Mouse (Mus musculus) thymus, postnatal 0 days (tissue): ENCODE results near the gene Haghl. TPM values are rescaled to one million over a fixed set of nuclear protein-coding genes. Genes with fewer than 3 reads are reported as not detected.

Source experiments
- DNase-seq: peaks from one replicate; pipeline ENCODE4 v3.0.0-alpha.2; 2015; ENCODE audit warnings: low spot score
- polyA plus RNA-seq: library from polyadenylated mRNA; unstranded; fragments of >200 nt; fragmentation: Nextera tagmentation; extraction: Ambion mirVana; gene quantifications from 2 replicates; pipeline ENCODE4 v1.2.1, GENCODE M21; 2015

Haghl gene
- polyA plus RNA-seq, 1 experiment from 2014 or later, result 60.5 TPM

DNA sequence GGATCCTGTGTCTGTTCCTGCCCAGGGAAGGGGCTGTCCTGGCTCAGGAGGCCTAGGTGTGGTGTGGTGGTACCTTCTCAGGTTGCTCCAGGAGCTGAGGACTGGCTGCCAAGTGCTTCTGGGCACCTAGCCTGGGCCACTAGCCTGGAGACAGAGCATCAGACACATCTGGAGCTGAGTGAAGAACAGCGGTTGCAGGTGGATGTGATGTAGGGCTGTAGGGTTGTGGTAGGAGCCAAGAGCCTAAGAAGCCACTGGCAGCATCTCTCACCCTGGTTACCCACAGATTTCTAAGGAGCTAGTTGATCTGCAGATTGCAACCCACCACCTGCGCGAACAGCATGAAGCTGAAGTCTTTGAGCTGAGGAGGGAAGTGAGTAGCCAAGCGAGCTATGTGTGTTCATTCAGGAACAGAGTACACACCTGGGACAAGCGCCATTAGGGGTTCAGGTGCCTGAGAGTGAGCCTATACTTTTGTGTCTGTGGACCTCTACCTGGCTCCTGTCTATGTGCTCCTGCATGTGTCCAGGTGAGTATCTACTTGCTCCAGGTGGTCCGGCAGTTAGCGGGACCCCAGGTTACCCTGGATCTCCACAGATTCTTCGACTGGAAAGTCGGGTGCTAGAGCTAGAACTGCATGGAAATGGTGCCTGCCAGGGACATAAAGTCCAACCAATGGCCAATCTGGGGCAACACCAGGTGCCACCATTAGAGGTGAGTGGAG is 1.5 kb upstream of the Haghl start:
- DNase-seq, result no peak

DNA sequence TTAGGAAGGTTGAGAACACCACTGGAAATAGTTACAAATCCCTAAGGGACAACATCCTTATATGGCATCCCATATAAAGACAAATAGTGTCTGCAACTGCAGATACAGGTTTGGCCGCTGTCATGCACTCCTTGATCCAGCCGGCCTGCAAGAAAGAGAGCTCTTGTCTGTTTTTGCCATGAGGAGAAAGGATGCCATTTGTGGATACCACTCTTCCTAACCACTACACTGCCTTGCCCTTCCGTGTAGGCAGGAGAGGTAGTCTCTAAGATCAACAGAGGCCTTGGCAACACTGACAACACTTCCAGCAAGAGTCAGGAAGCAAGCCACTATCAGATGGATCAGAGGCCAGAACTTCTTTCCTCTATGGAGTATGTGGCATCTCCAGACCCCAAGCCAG is 807 bp upstream of the Haghl start, which contains the start of gene Ccdc78:
Gene Ccdc78, plus strand, starts transcription at position 301 of the 400 bp plus-strand sequence.
- DNase-seq, result no peak

DNA sequence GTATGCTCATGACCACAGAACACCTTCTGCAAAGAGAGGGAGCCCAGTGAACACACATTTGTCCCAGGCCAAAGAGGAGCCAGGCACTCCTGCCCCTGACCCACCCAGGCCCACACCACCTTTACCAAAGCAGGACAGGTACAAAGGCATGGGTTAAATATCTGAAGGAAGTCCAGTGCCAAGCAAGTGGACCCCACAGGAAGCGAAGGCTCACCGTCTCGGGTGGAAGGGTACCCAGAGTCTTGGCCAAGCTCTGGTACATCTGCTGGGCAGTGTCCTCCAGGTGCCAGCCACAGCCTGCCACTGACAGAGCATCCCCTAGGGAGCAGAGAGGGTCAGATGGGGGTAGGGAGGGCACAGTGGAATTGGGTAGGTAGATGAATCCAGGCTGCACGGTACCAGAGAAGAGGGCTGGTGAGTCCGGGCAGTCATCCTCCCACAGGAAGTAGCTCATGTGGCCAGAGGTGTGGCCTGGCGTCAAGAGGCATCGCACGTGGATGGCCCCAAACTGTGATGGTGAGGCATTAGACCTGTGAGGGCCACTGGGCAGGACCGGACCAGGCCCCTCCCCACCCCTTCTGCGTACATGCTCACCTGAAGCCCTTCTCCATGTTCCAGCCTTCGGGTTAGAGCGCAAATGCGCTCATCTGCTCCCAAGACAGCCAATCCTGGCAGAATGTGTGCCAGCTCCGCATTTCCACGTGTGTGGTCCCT is 1.5 kb downstream of the Haghl start:
- DNase-seq, result no peak

DNA sequence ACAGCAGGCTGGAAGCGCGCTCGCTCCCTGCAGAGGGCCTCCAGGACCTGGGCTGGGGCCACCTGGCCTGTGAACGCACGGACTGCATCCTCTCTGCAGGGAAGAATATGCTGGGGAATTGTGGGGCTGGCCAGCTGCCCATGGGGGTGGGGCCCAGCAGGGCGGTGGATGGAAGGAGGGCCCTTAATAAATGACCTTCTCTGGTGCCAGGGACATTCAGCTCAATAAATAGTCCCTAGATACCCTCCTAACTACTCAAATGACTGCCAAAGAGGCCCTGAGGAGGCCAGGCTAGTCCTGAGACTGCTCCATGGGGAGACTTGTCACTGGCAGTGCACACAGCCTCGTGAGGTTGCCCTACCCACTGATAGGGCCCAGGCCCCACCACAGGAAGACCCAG is 2.4 kb downstream of the Haghl start:
- DNase-seq, result no peak

DNA sequence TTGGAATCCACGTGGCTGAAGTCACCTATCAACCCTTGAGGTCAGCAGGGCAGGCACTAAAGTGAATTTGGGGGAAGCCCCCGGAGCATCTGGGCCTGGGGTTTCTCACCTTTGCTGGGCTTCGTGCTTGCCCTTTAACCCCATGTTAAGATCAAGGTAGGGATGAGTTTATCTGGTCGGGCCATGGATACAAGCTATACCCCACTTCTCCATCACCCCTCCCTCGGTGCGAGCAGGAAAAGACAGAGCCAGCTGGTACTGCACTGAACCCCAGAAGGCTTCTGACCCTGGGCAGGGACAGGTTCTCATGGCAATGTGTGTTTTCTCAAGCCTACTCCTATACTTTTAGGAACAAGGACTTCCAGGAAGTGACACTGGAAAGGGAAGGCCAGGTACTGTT is 4.1 kb downstream of the Haghl start:
- DNase-seq, result no peak

DNA sequence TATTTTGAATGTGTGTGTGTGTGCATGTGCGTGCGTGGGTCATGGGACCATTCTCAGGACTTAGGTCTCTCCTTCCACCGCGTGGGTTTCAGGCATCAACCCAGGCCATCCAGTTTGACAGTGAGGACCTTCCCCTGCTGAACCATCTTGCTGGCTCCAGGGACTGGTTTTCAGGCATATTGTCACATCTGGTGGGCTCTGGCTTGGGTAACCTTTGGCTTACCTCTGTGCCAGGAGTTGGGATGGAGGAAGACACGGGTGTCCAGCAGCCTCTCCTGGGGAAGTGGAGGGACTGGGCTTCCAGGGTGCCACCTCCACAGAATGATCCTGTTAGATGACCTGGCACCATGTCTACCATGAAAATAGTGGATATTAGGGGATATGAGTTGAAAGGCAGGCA is 7.5 kb downstream of the Haghl start:
- no peak for DNase-seq

DNA sequence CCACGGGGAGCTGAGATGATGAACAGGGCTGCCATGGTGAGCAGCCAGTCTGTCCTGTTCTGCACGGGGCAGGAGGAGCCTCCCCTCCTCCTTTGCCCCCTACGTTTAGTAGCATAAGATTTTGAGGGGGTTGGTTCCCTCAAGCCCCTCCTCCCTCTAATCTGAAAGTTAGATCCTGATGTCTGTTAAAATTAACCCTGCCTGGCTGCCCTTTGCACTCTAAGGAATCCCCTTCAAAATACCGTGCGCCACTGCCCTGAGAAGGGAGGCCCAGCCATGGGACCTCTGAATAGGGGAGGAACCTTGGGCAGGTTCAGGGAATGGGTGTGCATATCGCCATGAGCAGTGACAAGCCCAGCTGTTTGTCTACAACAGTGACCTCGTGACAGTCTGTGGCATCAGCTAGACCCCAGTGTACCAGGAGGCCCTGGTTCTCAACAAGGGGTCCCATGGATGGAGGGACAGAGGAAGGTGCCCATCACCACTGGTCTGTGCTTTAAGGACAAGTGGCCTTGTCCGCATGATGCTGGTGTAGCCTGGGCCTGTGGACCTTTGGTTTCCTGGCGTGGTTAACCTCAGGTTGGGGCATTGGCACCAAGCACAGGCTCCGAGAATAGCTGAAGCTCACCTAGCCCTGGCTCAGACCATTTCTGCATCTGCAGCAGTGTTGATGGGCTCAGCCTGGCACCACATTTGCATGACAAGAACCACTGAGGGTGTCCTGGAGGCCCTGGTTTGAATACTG is 10.0 kb downstream of the Haghl start:
- no peak for DNase-seq

DNA sequence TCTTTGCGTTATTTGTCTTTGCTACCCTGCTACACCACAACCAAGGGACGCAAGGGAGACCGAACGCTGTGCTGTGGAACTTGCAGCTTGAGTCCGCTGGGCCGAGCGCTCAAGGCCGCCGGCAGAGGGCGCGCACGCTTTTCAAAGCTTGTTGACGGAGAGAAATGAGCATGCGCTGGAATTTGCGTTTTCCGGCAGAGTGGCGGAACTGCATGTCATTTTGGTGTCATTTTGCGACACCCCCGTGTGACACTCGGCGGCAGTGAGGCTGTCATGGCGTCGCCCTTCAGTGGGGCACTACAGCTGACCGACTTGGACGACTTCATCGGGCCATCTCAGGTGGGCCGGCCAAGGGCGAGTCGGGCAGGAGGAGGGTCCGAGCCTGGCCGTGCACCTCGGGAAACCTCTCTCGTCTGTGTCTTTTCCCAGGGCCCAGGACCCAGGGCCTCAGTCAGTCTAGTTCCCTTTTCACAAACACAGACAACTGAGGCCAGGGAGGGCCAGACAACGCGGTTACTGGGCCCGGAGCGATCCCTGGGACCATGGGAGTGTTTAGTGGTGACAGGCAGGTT is 11.8 kb downstream of the Haghl start, which contains the start of gene Narfl:
Gene Narfl, plus strand, starts transcription at position 228 of the 572 bp plus-strand sequence.
- DNase-seq, result peak; percentile 98

DNA sequence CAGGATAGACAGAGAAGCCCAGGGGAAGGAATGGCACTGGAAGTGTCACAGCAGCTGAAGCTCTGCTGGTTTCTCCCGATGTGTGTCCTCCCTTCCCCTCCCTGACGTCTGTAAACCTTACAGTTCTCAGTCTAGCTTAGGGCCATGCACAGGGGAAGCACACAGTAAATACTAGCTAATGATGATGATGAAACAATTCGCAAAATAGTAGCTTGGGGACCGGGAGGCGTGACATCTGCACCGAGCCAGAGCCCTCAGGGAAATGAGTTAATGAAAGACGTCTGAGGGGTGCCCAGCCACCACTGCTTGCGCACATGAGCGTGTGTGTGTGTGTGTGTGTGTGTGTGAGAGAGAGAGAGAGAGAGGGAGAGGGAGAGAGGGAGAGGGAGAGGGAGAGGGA is 16.1 kb downstream of the Haghl start:
- DNase-seq, result no peak

DNA sequence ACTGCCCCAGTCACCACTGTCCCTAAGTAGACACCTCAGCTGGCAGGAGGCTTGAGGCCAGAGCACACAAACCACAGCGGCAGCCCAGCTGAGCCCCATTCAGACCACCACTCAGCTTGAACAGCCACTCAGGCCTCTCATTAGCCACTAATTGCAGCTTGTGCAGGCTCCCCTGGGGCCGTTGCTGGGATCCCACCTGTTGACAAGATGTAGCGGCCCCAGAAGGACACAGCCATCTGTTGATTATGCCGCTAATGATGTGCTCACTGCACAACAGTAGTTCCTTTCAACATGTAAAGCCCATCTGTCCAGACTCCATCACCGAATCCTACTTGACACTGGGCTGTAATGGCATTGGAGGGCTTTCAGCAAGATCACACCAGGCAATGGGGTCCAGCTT is 19.6 kb downstream of the Haghl start:
- DNase-seq, result no peak

DNA sequence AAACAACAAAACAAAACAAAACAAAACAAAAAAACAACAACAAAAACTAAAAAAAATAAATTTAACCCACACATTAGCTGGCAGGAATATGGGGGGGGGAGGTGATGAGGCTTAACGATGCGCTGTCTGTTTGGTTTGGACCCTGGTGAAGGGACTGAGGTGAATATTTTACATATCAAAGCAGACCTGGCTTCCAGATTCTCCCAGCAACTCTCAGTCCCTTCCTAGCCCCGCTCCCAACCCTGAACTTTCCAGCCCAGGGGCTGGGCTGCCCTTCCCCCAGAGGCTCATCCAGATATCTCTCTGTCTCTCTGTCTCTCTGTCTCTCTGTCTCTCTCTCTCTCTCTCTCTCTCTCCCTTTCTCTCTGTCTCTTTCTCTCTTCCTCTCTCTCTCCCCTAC is 22.9 kb downstream of the Haghl start:
- no peak for DNase-seq

DNA sequence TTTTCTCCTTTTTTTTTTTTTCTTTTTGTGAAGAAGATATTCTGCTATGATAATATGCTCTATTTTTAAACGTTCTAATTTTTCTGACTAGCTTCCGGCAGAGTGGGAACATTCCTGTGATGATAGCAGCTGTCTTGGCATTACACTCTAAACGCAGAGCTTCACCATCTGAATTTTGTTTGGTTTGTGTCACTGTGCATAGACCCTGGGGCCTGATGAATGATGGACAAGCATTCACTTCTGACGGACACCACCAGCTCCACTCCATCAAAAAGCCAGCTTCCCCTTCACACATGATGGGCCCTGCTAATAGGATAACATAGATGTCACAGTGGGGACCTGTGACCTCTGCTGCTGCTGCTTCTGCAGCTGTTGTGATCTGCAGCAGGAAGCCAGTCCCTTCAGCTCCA is 23.9 kb downstream of the Haghl start:
- no peak for DNase-seq

DNA sequence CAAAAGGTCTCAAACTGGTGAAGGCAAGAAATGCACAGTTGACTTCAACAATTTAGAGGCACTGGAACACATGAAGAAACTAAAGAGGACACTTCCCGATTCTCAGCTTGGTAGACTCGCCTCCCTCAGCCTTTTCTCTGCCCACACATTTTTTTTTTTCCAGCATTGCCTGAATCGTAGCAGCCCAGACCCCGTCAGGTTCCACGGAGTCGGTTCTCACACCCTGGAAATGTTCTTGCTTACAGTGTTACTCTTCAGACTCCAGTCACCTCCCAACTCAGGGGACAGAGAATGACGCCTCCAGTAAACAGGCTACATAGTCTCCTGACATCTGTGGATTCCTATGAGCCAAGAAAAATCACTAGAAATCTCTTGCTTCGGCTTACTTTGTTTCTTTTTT is 25.3 kb downstream of the Haghl start:
- DNase-seq, result no peak

DNA sequence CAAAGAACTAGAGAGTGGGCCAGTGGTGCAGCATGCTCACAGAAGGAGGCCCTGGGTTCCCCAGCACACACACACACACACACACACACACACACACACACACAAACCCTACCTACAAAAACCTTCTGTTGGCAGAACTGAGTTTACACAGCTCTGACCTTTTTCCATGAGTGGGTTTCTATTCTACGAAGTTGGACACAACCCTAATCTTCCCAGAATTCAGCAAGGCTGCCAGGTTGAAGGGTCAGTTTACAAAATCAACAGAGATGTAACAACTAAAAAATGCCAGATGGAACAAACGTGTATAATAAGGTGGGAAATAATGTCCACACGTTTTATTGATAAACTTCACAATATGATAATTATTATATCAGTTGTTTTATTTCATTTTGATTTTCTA is 27.8 kb downstream of the Haghl start:
- DNase-seq, result no peak

DNA sequence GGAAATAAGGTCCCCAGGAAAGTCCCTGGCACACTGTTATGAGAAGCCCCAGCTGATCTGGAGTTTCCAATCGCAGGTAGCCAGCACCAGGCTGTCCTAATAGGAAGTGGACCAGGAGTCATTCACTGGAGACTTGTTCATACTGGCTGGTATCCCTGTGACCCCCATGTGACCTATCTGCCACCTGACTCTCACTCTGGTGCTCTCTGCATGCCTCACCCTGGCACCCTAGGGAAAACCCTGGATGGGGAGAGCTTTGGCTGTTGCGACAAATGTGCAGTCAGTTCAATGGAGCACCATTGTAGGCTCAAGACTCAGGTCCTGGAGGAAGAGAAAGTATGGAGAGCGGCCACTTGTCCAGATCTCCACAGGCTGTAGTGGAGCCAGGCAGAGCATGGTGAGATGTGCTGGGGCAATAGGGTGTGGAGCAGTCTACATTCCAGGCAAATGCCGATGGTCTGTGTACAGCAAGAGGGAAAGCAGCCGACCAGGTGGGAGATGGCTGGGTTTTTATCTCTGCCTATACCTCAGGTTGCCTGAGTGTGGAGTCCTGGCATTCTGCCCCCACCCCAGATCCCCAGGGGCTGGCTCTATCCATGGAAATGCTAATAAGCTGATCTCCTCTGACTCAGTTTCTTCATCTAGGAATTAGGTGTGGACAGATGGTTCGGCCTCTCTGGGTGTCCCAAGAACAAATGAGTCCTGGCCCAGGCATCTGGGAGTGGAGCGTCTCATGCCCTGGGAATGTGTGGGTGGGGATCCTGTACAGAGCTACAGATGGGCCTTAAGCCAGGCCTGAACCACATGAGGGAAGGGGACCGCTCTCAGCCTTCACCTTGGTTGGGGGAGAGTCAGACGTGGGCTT is 28.9 kb downstream of the Haghl start:
- DNase-seq, result no peak

DNA sequence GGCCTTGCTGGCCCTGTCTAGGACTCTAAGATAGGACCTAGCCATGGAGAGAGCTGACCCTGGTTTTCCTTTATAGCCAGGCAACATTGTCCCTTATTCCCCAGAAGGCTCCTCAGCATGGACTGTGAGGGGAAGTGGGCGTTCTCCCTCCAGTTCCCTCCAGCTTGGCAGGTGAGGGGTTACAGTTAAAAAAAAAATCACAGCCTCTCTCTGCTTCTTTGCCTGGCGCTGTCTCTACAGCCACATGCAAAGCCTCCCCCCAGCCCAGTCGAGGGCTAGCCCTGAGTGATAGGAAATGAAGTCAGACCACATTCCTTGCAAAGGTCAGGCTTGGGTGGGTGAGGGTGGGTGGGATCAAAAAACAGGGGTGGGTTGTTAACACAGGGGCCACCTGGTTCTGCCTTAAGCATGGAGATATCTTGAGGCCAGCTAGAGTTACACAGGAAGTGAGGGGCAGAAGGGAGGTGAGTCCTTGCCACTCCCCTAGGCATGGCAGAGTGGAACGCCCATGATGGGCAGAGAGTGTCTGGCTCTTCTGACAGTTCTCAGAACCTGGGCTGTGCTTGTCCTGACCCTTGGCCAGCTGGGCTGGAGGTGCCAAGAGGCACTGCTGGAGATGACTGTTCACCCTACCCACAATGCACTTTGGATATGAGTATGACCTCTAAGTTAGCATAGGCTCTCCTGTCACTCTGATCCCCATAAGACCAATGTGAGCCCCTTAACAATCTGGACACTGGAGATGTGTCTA is 29.7 kb downstream of the Haghl start:
- DNase-seq, result no peak

DNA sequence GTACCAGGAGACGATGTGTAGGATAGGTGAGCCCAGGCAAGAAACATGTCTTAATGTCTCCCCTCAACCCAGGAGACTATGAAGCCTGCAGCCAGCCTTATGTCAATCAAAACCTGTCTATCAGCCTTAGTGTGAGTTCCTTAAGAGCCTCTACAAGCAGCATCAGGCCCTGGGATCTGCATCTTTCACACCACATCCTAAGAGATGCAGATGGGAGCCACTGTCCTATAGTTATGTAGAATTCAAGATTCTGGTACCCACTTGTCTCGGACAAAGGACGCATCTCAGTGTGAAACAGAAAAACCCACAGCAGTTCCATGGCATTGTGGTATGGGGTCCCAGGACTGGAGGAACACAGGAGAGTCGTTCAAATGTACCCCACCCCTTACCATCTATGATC is 30.4 kb downstream of the Haghl start:
- no peak for DNase-seq

DNA sequence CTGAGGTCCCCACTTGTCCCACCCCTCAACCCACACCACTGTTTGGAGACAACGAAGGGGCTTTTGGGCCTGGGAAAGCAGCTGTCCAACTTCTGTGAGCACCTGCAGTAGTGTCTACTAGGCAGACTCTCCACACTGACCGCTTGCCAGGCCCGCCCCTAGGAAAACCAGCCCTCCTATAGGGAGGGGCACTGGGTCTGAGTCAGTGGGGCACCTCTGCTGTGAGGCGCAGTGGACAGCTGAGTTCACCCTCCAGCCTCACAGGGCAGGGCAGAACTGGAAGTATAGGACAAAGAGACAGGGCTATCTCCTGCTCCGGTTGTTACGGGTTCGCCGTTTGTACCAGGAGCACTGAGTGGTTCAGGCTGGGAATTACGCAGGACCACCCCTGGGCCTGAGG is 31.2 kb downstream of the Haghl start, which contains the start of gene Msln:
Gene Msln, minus strand, starts transcription at position 138 of the 400 bp plus-strand sequence.
- DNase-seq, result no peak

DNA sequence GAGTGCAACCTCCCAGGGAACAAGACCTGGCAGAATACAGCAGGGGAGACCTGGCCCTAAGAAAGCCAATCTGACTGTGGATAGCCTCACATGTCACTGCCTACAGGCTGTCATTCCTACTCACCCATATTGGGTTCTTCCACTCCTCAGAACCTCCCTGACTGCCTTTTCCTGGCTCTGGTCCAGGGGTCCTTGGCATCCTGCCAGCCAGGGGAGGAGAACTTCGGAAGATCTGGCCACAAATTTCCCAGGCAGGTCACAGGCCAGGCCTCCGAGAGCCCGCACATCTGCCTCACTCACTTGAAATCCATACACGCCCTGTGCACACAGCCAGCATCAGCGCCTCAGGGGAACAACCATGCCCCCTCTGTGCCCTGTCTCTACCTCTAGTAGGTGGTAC is 34.0 kb downstream of the Haghl start:
- no peak for DNase-seq

DNA sequence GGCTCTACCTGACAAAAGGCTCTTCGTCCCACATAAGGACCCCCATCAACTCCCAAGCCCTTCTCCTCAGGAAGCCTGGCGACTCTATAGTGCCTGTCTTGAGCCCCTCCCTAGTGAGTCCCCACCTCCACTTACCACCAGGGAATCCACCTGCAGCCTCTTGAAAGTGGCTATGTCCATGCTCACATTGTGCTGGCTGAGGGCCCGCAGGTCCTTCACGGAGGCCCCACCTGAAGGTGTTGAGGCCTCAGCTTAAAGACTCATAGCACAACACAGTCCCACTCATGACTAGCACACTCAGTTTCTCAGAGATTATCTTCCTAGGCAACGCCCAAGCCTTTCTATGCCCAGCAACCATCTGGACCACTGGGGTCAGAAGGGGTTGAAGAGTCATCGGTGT is 36.2 kb downstream of the Haghl start:
- no peak for DNase-seq
